Mouse (Mus musculus) cortical plate, adult 2 months (tissue): ENCODE results near the gene Dhrs7b.

Source experiments
- CTCF ChIP-seq: fragments of 200-500 bp; IDR thresholded peaks from 2 replicates; pipeline ENCODE4 v1.5.1; 2011; ENCODE audit warnings: mild to moderate bottlenecking, control low read depth, low read length; ENCODE audit not compliant: insufficient read depth; ENCODE audit errors: extremely low read depth
- POLR2A ChIP-seq: fragments of 200-500 bp; IDR thresholded peaks from 2 replicates; pipeline ENCODE4 v1.6.1; 2011; ENCODE audit warnings: mild to moderate bottlenecking, low read length, control low read depth; ENCODE audit not compliant: insufficient read depth; ENCODE audit errors: extremely low read depth

DNA sequence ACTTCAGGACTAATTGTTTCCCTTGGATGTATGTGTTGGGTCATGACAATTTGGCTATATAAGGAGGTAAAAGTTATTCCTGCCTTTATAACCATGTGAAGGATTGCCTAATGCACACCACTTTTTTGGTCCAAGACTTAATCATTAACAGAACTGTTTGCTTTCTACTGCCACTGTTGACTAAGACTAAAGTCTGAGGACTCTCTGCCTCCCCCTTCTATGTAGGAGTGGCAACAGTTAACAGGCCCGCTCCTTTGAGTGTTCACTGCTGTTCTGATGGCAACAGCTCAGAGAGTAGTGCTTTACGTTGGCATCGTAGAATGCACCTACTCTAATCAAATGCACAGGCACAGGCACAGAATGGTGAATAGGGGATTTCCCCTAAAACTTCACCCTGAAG lies 5.2 kb upstream of the Dhrs7b start:
- TF ChIP-seq CTCF, result no peak
- no peak for TF ChIP-seq POLR2A
